Mouse (Mus musculus): Measurements from ENCODE around the gene Pdcd7.

GRCm38 (mm10) chr9:65360641-65361448 lies 14.9 kb downstream of the Pdcd7 start, which contains the start of gene Ubap1l:
- TF ChIP-seq CTCF (IDR thresholded peaks at IDR 0.05 in 2 of 3, conservative IDR thresholded peaks at IDR 0.05 in 1 of 3; ENCODE audit: control insufficient read depth in 1 of 3, insufficient read depth in 1 of 3, low read depth in 2 of 3, low read length in 3 of 3, poor library complexity in 1 of 3, severe bottlenecking in 1 of 3) (no peak), ELF1 (IDR thresholded peaks at IDR 0.05; ENCODE audit: low read depth, low read length) (no peak), POLR2A (IDR thresholded peaks at IDR 0.05; ENCODE audit: control insufficient read depth in 1 of 2, insufficient read depth in 1 of 2, low read depth in 1 of 2, low read length in 2 of 2, poor library complexity in 1 of 2) (no peak), TAL1 (IDR thresholded peaks at IDR 0.05; ENCODE audit: low read length) (no peak), E2F4 (IDR thresholded peaks at IDR 0.05; ENCODE audit: borderline replicate concordance, low read depth, low read length) (no peak), EP300 (IDR thresholded peaks at IDR 0.05; ENCODE audit: low read depth in 1 of 2, low read length in 2 of 2) (no peak), NRF1 (IDR thresholded peaks at IDR 0.05; ENCODE audit: insufficient read depth, low read depth, low read length, poor library complexity, severe bottlenecking) (no peak), GATA1 (IDR thresholded peaks at IDR 0.05; ENCODE audit: low read depth, low read length) (no peak)
